Comparison of ENCODE assay signal across 25 mouse cellular contexts in the genomic region with DNA sequence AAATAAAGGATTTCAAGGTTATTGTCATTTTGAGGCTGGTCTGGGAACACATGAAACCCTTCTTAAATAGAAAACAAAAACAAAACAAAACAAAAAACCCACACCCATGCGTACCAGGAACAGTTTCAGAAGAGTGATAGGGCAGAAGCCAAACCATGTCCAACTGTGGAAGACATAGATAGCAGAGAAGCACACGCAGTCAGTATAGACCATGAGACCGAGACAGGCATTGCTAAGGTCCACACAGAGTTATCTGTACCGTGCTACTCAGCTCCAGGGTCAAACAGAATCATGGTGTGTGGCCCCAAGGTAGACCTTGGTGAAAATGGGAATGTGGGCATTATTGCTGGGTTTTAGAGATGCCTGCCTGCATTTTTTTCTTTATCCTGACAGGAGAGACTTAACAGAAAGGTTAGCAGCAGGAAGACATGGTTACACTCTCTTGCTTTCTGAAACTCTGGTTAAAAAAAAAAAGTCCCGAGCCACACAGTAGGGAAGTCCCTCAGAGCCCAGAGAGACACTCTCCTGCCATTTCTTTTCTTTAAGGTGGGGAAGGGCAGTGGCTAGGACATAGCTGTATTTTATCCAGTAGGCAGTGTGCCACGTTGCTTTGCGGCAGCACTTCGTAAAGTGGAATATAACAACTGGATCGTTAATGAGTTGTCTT. TPM values are rescaled to one million over a fixed set of nuclear protein-coding genes. Genes with fewer than 3 reads are reported as not detected.
DNase-seq lines count a peak whose midpoint lies in the region; ATAC-seq and TF ChIP-seq lines count a peak whose summit lies in the region.
"Had no signal": no experiment of that assay in that cellular context is flagged by ENCODE, and none has a peak within 500 bp of the region (broad histone marks: within the 10 kb centered on the region; RNA-seq: fewer than 3 reads in every experiment).

No protein-coding gene starts in this region.

- H3K27me3 ChIP-seq in liver, embryonic 14.5 days (ENCODE audit: control insufficient read depth, insufficient read depth, low read length): no peaks in the 10 kb centered on the region
- no peaks in the 10 kb centered on the region for H3K27me3 ChIP-seq in splenic B cell, adult 2 months (ENCODE audit: control insufficient read depth, insufficient read depth, low read length, poor library complexity, severe bottlenecking)
- H3K27me3 ChIP-seq: embryonic facial prominence, embryonic 12.5 days; midbrain, embryonic 12.5 days had no signal

- peaks cover 22 to 25% of the 10 kb centered on the region in 2 experiments for H3K4me1 ChIP-seq in liver, embryonic 14.5 days (replicated peaks; ENCODE audit: control insufficient read depth in 2 of 2, insufficient read depth in 2 of 2, low read length in 1 of 2)
- H3K4me1 ChIP-seq: embryonic facial prominence, embryonic 12.5 days had no signal

- H3K9ac ChIP-seq in liver, embryonic 14.5 days (replicated peaks): peak overlapping the region; percentile 44
- H3K9ac ChIP-seq: embryonic facial prominence, embryonic 12.5 days; hindbrain, embryonic 14.5 days; midbrain, embryonic 12.5 days had no signal

- no peak for TF ChIP-seq CTCF in liver, embryonic 14.5 days (IDR thresholded peaks at IDR 0.05; ENCODE audit: low read depth)
- no peak for TF ChIP-seq CTCF in gastrocnemius, adult 2 months (IDR thresholded peaks at IDR 0.05)

- peak; percentile 8 for ATAC-seq in activated CD4-positive, CD25-positive, alpha-beta regulatory T cell, adult 4 months
- peak; percentile 44 for ATAC-seq in erythroid progenitor cell, adult 5-6 weeks (replicated peaks; ENCODE audit: low FRiP score, poor library complexity, severe bottlenecking)
- ATAC-seq in liver, embryonic 14.5 days (ENCODE audit: insufficient read depth): 0 out of 2 replicates have a peak, but pooled peaks have one; percentile 5
- ATAC-seq: forebrain, embryonic 14.5 days had no signal

- no peak overlapping the region for H3K4me3 ChIP-seq in liver, embryonic 14.5 days (ENCODE audit: insufficient read depth in 1 of 2, low read depth in 2 of 2, low read length in 2 of 2)
- H3K4me3 ChIP-seq in gastrocnemius, adult 2 months: no peak overlapping the region
- H3K4me3 ChIP-seq: embryonic facial prominence, embryonic 12.5 days; erythroblast, embryonic 14.5 days; heart, adult 2 months; layer of hippocampus, adult 2 months; midbrain, embryonic 12.5 days had no signal

- H3K4me2 ChIP-seq in liver, embryonic 14.5 days (ENCODE audit: low read depth): peak overlapping the region; percentile 48
- H3K4me2 ChIP-seq: embryonic facial prominence, embryonic 12.5 days; hindbrain, embryonic 14.5 days; midbrain, embryonic 12.5 days had no signal

- H3K9me3 ChIP-seq in liver, embryonic 14.5 days (ENCODE audit: control insufficient read depth, low read length): no peaks in the 10 kb centered on the region
- H3K9me3 ChIP-seq: embryonic facial prominence, embryonic 12.5 days; midbrain, embryonic 12.5 days had no signal

- H3K27ac ChIP-seq in liver, embryonic 14.5 days: peak overlapping the region; percentile 58
- no peak overlapping the region for H3K27ac ChIP-seq in gastrocnemius, adult 2 months
- H3K27ac ChIP-seq: embryonic facial prominence, embryonic 12.5 days; heart, adult 2 months; hindbrain, embryonic 14.5 days; layer of hippocampus, adult 2 months; midbrain, embryonic 12.5 days had no signal

- H3K36me3 ChIP-seq in liver, embryonic 14.5 days (replicated peaks; ENCODE audit: control insufficient read depth, insufficient read depth, low read depth): no peaks in the 10 kb centered on the region
- no peaks in the 10 kb centered on the region for H3K36me3 ChIP-seq in splenic B cell, adult 2 months (ENCODE audit: control insufficient read depth, insufficient read depth, low read length, poor library complexity, severe bottlenecking)
- H3K36me3 ChIP-seq: embryonic facial prominence, embryonic 12.5 days; midbrain, embryonic 12.5 days had no signal

- intact Hi-C loops in gastrocnemius, adult 2 months (cut with DNase I): no loop called here

- TF ChIP-seq EP300 in liver, embryonic 14.5 days (IDR thresholded peaks at IDR 0.05; ENCODE audit: low read depth): peak; percentile 66

- WGBS in liver, embryonic 14.5 days (ENCODE audit: insufficient replicate concordance): 44% methylated on average over 9 of the region's 9 CpGs

- peak in 1 of 3 experiments; percentile 29 for DNase-seq in liver, embryonic 14.5 days (ENCODE audit: low read depth in 3 of 3, low spot score in 3 of 3)
- peak; percentile 12 for DNase-seq in splenic B cell, adult 2 months (ENCODE audit: low read depth, low spot score)
- no peak for DNase-seq in gastrocnemius, adult 2 months
- DNase-seq in kidney, adult 18-20 months: no peak
- DNase-seq in T-cell, adult 2 months (ENCODE audit: low spot score): no peak
- DNase-seq: adrenal gland, adult 2 months; cerebellum, adult 11-12 months; cerebellum, postnatal 14 days; gastrocnemius, postnatal 14 days; heart, adult 2 months; heart, postnatal 36 days; kidney, adult 9 months; kidney, postnatal 14 days; layer of hippocampus, postnatal 36 days; lung, adult 18-20 months; lung, postnatal 10 days; right cerebral cortex, postnatal 14 days had no signal

RNA-seq across cellular contexts. Expression of a gene that starts 4.8 kb away (rescaled TPM):
- 10 to 100 TPM; 26.3 to 31.1 TPM for polyA plus RNA-seq in activated CD4-positive, CD25-positive, alpha-beta regulatory T cell, adult 4 months (2017; shearing (Covaris generic))
- total RNA-seq in erythroid progenitor cell, adult 5-6 weeks (2015; ENCODE audit: low replicate concordance): 5.8 and 6.7 TPM in 2 replicates
- 10.5 and 13.7 TPM in 2 replicates for total RNA-seq in erythroid progenitor cell, adult 5-6 weeks (2017; ENCODE audit: low replicate concordance)
- 2.3 and 2.9 TPM in 2 replicates for polyA plus RNA-seq in liver, embryonic 14.5 days (2012; rRNA removed)
- 1.1 and 1.6 TPM in 2 replicates for polyA plus RNA-seq in liver, embryonic 14.5 days (2014; fragmentation: Nextera tagmentation; extraction: Ambion mirVana)
- total RNA-seq in gastrocnemius, adult 2 months (2021): 10 to 100 TPM; 10.4 to 10.9 TPM

RNA-seq across cellular contexts. Expression of a gene that starts 42.3 kb away (rescaled TPM):
- 1 to 10 TPM; 1.9 to 2.2 TPM for polyA plus RNA-seq in activated CD4-positive, CD25-positive, alpha-beta regulatory T cell, adult 4 months (2017; shearing (Covaris generic))
- total RNA-seq in erythroid progenitor cell, adult 5-6 weeks (2015; ENCODE audit: low replicate concordance): 10.5 TPM in 1 of 2 replicates, not detected in the other
- 2.9 and 5.0 TPM in 2 replicates for total RNA-seq in erythroid progenitor cell, adult 5-6 weeks (2017; ENCODE audit: low replicate concordance)
- 2.6 and 3.7 TPM in 2 replicates for polyA plus RNA-seq in liver, embryonic 14.5 days (2012; rRNA removed)
- 4.1 and 5.4 TPM in 2 replicates for polyA plus RNA-seq in liver, embryonic 14.5 days (2014; fragmentation: Nextera tagmentation; extraction: Ambion mirVana)
- 10 to 100 TPM; 11.4 to 19.4 TPM for total RNA-seq in gastrocnemius, adult 2 months (2021)
